Mouse (Mus musculus): Measurements from ENCODE around the gene Fbln7. TPM values are rescaled to one million over a fixed set of nuclear protein-coding genes. Genes with fewer than 3 reads are reported as not detected.

The Fbln7 gene
- polyA plus RNA-seq, 1 experiment: 0.19 TPM

GRCm38 (mm10) chr2:128892180-128892721, 29.5 kb downstream of the Fbln7 start:
- TF ChIP-seq TCF3 (IDR thresholded peaks at IDR 0.05; ENCODE audit: insufficient read length, low read depth) (no peak), CEBPB (IDR thresholded peaks at IDR 0.05; ENCODE audit: insufficient read depth, poor library complexity, severe bottlenecking) (no peak), SRF (IDR thresholded peaks at IDR 0.05; ENCODE audit: control insufficient read depth, insufficient read length, low read depth) (no peak), USF1 (IDR thresholded peaks at IDR 0.05; ENCODE audit: low read depth) (no peak), POLR2AphosphoS2 (IDR thresholded peaks at IDR 0.05; ENCODE audit: insufficient read length, low read depth) (no peak), TCF12 (IDR thresholded peaks at IDR 0.05; ENCODE audit: insufficient read depth, poor library complexity, severe bottlenecking) (no peak), MYOG (IDR thresholded peaks at IDR 0.05; ENCODE audit: control insufficient read depth in 1 of 3, insufficient read depth in 1 of 3, insufficient read length in 2 of 3, low read depth in 2 of 3) (no peak), MYOD1 (IDR thresholded peaks at IDR 0.05; ENCODE audit: control insufficient read depth in 1 of 3, insufficient read length in 2 of 3, low read depth in 2 of 3) (no peak)
- Histone ChIP-seq H3K4me3 (no peak overlapping the region), H3K36me3 (ENCODE audit: control insufficient read depth, insufficient read depth) (no peaks in the 10 kb centered on the region), H3K4me2 (ENCODE audit: low read depth) (no peak overlapping the region), H3K79me2 (ENCODE audit: control insufficient read depth, insufficient read depth) (no peaks in the 10 kb centered on the region), H3ac (ENCODE audit: control insufficient read depth, insufficient read length) (no peak overlapping the region), H3K27me3 (ENCODE audit: control insufficient read depth, insufficient read depth, insufficient read length) (no peaks in the 10 kb centered on the region)

GRCm38 (mm10) chr2:128902843-128903242, 40.1 kb downstream of the Fbln7 start:
- no peak for TF ChIP-seq SRF (IDR thresholded peaks at IDR 0.05; ENCODE audit: control insufficient read depth, insufficient read length, low read depth)
- no peak for TF ChIP-seq MYOG (IDR thresholded peaks at IDR 0.05; ENCODE audit: control insufficient read depth in 1 of 3, insufficient read depth in 1 of 3, insufficient read length in 2 of 3, low read depth in 2 of 3)
- TF ChIP-seq MYOD1 (IDR thresholded peaks at IDR 0.05; ENCODE audit: control insufficient read depth in 1 of 3, insufficient read length in 2 of 3, low read depth in 2 of 3): no peak
- TF ChIP-seq USF1 (IDR thresholded peaks at IDR 0.05; ENCODE audit: low read depth): no peak
- TF ChIP-seq POLR2AphosphoS2 (IDR thresholded peaks at IDR 0.05; ENCODE audit: insufficient read length, low read depth): no peak
- no peak for TF ChIP-seq MAX (IDR thresholded peaks at IDR 0.05; ENCODE audit: low read depth)
- no peak for TF ChIP-seq TCF12 (IDR thresholded peaks at IDR 0.05; ENCODE audit: insufficient read depth, poor library complexity, severe bottlenecking)
- TF ChIP-seq POLR2A (IDR thresholded peaks at IDR 0.05; ENCODE audit: insufficient read length, low read depth): no peak
- no peak for TF ChIP-seq REST (IDR thresholded peaks at IDR 0.05; ENCODE audit: insufficient read depth, insufficient read length)
- no peak for TF ChIP-seq E2F4 (IDR thresholded peaks at IDR 0.05; ENCODE audit: insufficient read depth)
- no peak for TF ChIP-seq CEBPB (IDR thresholded peaks at IDR 0.05; ENCODE audit: insufficient read depth, poor library complexity, severe bottlenecking)
- TF ChIP-seq TCF3 (IDR thresholded peaks at IDR 0.05; ENCODE audit: insufficient read length, low read depth): no peak
- H3K4me3 ChIP-seq: no peak overlapping the region
- no peak overlapping the region for H3K4me2 ChIP-seq (ENCODE audit: low read depth)
- no peaks in the 10 kb centered on the region for H3K27me3 ChIP-seq (ENCODE audit: control insufficient read depth, insufficient read depth, insufficient read length)
- no peaks in the 10 kb centered on the region for H3K36me3 ChIP-seq (ENCODE audit: control insufficient read depth, insufficient read depth)
- no peaks in the 10 kb centered on the region for H3K79me2 ChIP-seq (ENCODE audit: control insufficient read depth, insufficient read depth)
- no peak overlapping the region for H3ac ChIP-seq (ENCODE audit: control insufficient read depth, insufficient read length)

- Histone ChIP-seq H3K27me3 (ENCODE audit: control insufficient read depth, insufficient read depth, insufficient read length) (no peaks in the 10 kb centered on the region), H3K79me2 (ENCODE audit: control insufficient read depth, insufficient read depth) (no peaks in the 10 kb centered on the region), H3ac (ENCODE audit: control insufficient read depth, insufficient read length) (no peak overlapping the region), H3K36me3 (ENCODE audit: control insufficient read depth, insufficient read depth) (no peaks in the 10 kb centered on the region), H3K4me3 (no peak overlapping the region), H3K4me2 (ENCODE audit: low read depth) (no peak overlapping the region)
- TF ChIP-seq POLR2A (IDR thresholded peaks at IDR 0.05; ENCODE audit: insufficient read length, low read depth) (no peak), TCF12 (IDR thresholded peaks at IDR 0.05; ENCODE audit: insufficient read depth, poor library complexity, severe bottlenecking) (no peak), CEBPB (IDR thresholded peaks at IDR 0.05; ENCODE audit: insufficient read depth, poor library complexity, severe bottlenecking) (no peak), SRF (IDR thresholded peaks at IDR 0.05; ENCODE audit: control insufficient read depth, insufficient read length, low read depth) (no peak), E2F4 (IDR thresholded peaks at IDR 0.05; ENCODE audit: insufficient read depth) (no peak), POLR2AphosphoS2 (IDR thresholded peaks at IDR 0.05; ENCODE audit: insufficient read length, low read depth) (no peak), MYOG (IDR thresholded peaks at IDR 0.05; ENCODE audit: control insufficient read depth in 1 of 3, insufficient read depth in 1 of 3, insufficient read length in 2 of 3, low read depth in 2 of 3) (no peak), MAX (IDR thresholded peaks at IDR 0.05; ENCODE audit: low read depth) (no peak), USF1 (IDR thresholded peaks at IDR 0.05; ENCODE audit: low read depth) (no peak), REST (IDR thresholded peaks at IDR 0.05; ENCODE audit: insufficient read depth, insufficient read length) (no peak), TCF3 (IDR thresholded peaks at IDR 0.05; ENCODE audit: insufficient read length, low read depth) (no peak)
These were observed 40.9 kb downstream of the Fbln7 start for GRCm38 (mm10) chr2:128903661-128904060.

GRCm38 (mm10) chr2:128914978-128915377, 52.2 kb downstream of the Fbln7 start:
- H3K4me3 ChIP-seq: no peak overlapping the region
- TF ChIP-seq MYOD1 (IDR thresholded peaks at IDR 0.05; ENCODE audit: control insufficient read depth in 1 of 3, insufficient read length in 2 of 3, low read depth in 2 of 3): no peak
- no peak for TF ChIP-seq SRF (IDR thresholded peaks at IDR 0.05; ENCODE audit: control insufficient read depth, insufficient read length, low read depth)
- no peaks in the 10 kb centered on the region for H3K36me3 ChIP-seq (ENCODE audit: control insufficient read depth, insufficient read depth)
- H3K4me2 ChIP-seq (ENCODE audit: low read depth): no peak overlapping the region
- H3K27me3 ChIP-seq (ENCODE audit: control insufficient read depth, insufficient read depth, insufficient read length): no peaks in the 10 kb centered on the region
- no peak overlapping the region for H3ac ChIP-seq (ENCODE audit: control insufficient read depth, insufficient read length)
- no peaks in the 10 kb centered on the region for H3K79me2 ChIP-seq (ENCODE audit: control insufficient read depth, insufficient read depth)

- Histone ChIP-seq H3K4me3 (no peak overlapping the region), H3K4me2 (ENCODE audit: low read depth) (no peak overlapping the region), H3K79me2 (ENCODE audit: control insufficient read depth, insufficient read depth) (no peaks in the 10 kb centered on the region), H3K36me3 (ENCODE audit: control insufficient read depth, insufficient read depth) (no peaks in the 10 kb centered on the region), H3ac (ENCODE audit: control insufficient read depth, insufficient read length) (no peak overlapping the region), H3K27me3 (ENCODE audit: control insufficient read depth, insufficient read depth, insufficient read length) (no peaks in the 10 kb centered on the region)
- TF ChIP-seq TCF3 (IDR thresholded peaks at IDR 0.05; ENCODE audit: insufficient read length, low read depth) (no peak), SRF (IDR thresholded peaks at IDR 0.05; ENCODE audit: control insufficient read depth, insufficient read length, low read depth) (no peak), USF1 (IDR thresholded peaks at IDR 0.05; ENCODE audit: low read depth) (no peak), MAX (IDR thresholded peaks at IDR 0.05; ENCODE audit: low read depth) (no peak), CEBPB (IDR thresholded peaks at IDR 0.05; ENCODE audit: insufficient read depth, poor library complexity, severe bottlenecking) (no peak), POLR2AphosphoS2 (IDR thresholded peaks at IDR 0.05; ENCODE audit: insufficient read length, low read depth) (no peak), E2F4 (IDR thresholded peaks at IDR 0.05; ENCODE audit: insufficient read depth) (no peak), REST (IDR thresholded peaks at IDR 0.05; ENCODE audit: insufficient read depth, insufficient read length) (no peak), POLR2A (IDR thresholded peaks at IDR 0.05; ENCODE audit: insufficient read length, low read depth) (no peak), MYOD1 (IDR thresholded peaks at IDR 0.05; ENCODE audit: control insufficient read depth in 1 of 3, insufficient read length in 2 of 3, low read depth in 2 of 3) (no peak), MYOG (IDR thresholded peaks at IDR 0.05; ENCODE audit: control insufficient read depth in 1 of 3, insufficient read depth in 1 of 3, insufficient read length in 2 of 3, low read depth in 2 of 3) (no peak)
These were observed 53.7 kb downstream of the Fbln7 start for GRCm38 (mm10) chr2:128916528-128916927.
